Mouse (Mus musculus): ENCODE results near the gene Btbd35f6. TPM values are rescaled to one million over a fixed set of nuclear protein-coding genes. Genes with fewer than 3 reads are reported as not detected.

Gene Btbd35f6
- not detected for total RNA-seq (2023)

DNA sequence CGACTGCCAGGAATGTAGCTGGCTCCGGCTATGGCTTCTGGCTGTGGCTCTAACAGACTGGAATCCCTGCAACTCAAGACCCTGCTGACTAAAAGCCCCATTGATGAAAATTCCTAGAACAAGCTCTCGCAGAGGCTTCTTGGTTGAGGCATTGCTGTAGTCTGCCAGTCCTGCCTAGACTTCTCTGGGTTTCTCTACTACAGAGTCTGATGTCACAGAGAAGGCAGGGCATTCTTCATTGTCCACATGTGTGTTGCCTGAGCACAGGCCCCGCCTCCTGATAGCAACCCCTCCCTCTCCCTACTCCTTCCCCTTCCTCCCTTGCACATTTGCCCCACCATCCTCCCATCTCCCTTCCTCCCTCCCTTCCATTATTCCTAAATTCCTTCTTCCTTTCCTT, at the start of gene Btbd35f6:
Btbd35f6 (minus strand) TSS at position 101 of the 400 bp plus-strand sequence.

DNA sequence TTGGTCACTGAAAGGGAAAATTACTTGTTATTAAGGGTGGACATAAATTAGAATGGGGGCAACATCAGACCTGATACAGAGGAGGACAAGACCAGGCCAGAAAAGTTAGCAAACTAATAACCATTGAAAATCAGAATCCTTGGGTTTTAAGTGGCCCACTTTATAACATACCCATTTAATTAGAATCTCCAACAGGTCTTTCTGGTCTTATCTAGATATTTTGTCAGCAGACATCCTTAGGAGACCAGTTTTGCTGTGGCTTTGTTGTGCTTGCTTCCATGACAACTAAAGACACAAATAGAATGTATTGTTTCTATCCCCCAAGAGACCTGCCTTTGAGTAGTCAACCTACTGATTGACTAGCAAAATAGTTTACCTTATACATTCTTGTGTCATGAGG, 30.4 kb upstream of the Btbd35f6 start, which contains the start of gene Gm21870:
Gm21870 (minus strand) TSS at position 101 of the 400 bp plus-strand sequence.

Other genes with a start within 250 kb of the Btbd35f6 start
- not detected for gene Gm21870, start 30.3 kb upstream of the Btbd35f6 start, total RNA-seq (2023)
- not detected for gene Btbd35f9, start 205.0 kb upstream of the Btbd35f6 start, total RNA-seq (2023)